ENCODE assay signal across 15 mouse cellular contexts in genomic region chr2:26534161-26534560, GRCm38 (mm10). TPM values are rescaled to one million over a fixed set of nuclear protein-coding genes. Genes with fewer than 3 reads are reported as not detected.
DNase-seq lines count a peak whose midpoint lies in the region; ATAC-seq and TF ChIP-seq lines count a peak whose summit lies in the region.
"Had no signal": no experiment of that assay in that cellular context is flagged by ENCODE, and none has a peak within 500 bp of the region (broad histone marks: within the 10 kb centered on the region; RNA-seq: fewer than 3 reads in every experiment).

No protein-coding gene starts in this region.

- peak overlapping the region; percentile 47 for H3K27ac ChIP-seq in heart, postnatal 0 days (ENCODE audit: low read depth)
- peak overlapping the region; percentile 75; the same call in 1 of the 2 replicates for H3K27ac ChIP-seq in midbrain, embryonic 12.5 days (replicated peaks)
- H3K27ac ChIP-seq in midbrain, embryonic 11.5 days (ENCODE audit: low read depth, low read length), result no peak overlapping the region
- H3K27ac ChIP-seq in hindbrain, embryonic 16.5 days (ENCODE audit: low read depth, low read length), result peak overlapping the region; percentile 73
- H3K27ac ChIP-seq in stomach, postnatal 0 days (replicated peaks), result no peak overlapping the region
- H3K27ac ChIP-seq: kidney, postnatal 0 days had no signal

- H3K4me3 ChIP-seq in heart, postnatal 0 days (ENCODE audit: low read depth, low read length), result no peak overlapping the region
- H3K4me3 ChIP-seq in midbrain, embryonic 12.5 days, result no peak overlapping the region
- no peak overlapping the region for H3K4me3 ChIP-seq in midbrain, embryonic 11.5 days (ENCODE audit: low read depth, low read length)
- no peak overlapping the region for H3K4me3 ChIP-seq in hindbrain, embryonic 16.5 days (ENCODE audit: low read length)
- H3K4me3 ChIP-seq in stomach, postnatal 0 days (ENCODE audit: low read depth, low read length), result no peak overlapping the region

- no peak for DNase-seq in heart, postnatal 0 days (ENCODE audit: low spot score)
- no peak for DNase-seq in heart, adult 18-20 months
- no peak for DNase-seq in midbrain, embryonic 11.5 days (ENCODE audit: low spot score, missing footprints)
- DNase-seq in stomach, postnatal 0 days (ENCODE audit: low spot score), result no peak
- DNase-seq in cerebellum, adult 11 months, result no peak

- TF ChIP-seq CTCF in heart, postnatal 0 days (IDR thresholded peaks at IDR 0.05; ENCODE audit: low read depth), result no peak
- TF ChIP-seq CTCF in stomach, postnatal 0 days (IDR thresholded peaks at IDR 0.05; ENCODE audit: low read depth), result no peak

- WGBS in heart, postnatal 0 days, result 65% methylated on average over 3 of the region's 3 CpGs
- 56% methylated on average over 3 of the region's 3 CpGs for WGBS in midbrain, embryonic 12.5 days
- WGBS in midbrain, embryonic 11.5 days, result 62% methylated on average over 3 of the region's 3 CpGs
- 49% methylated on average over 3 of the region's 3 CpGs for WGBS in hindbrain, embryonic 16.5 days
- 78% methylated on average over 3 of the region's 3 CpGs for WGBS in stomach, postnatal 0 days

- H3K9me3 ChIP-seq in heart, postnatal 0 days (replicated peaks; ENCODE audit: control insufficient read depth, low read length), result no peaks in the 10 kb centered on the region
- H3K9me3 ChIP-seq in midbrain, embryonic 12.5 days, result no peaks in the 10 kb centered on the region
- no peaks in the 10 kb centered on the region for H3K9me3 ChIP-seq in midbrain, embryonic 11.5 days (ENCODE audit: control insufficient read depth, low read length)
- H3K9me3 ChIP-seq in hindbrain, embryonic 16.5 days (ENCODE audit: control insufficient read depth, low read length), result no peaks in the 10 kb centered on the region
- no peaks in the 10 kb centered on the region for H3K9me3 ChIP-seq in stomach, postnatal 0 days (ENCODE audit: control insufficient read depth, low read length)

- H3K27me3 ChIP-seq in heart, postnatal 0 days (ENCODE audit: control insufficient read depth, insufficient read depth, low read length), result no peaks in the 10 kb centered on the region
- H3K27me3 ChIP-seq in midbrain, embryonic 12.5 days, result no peaks in the 10 kb centered on the region
- no peaks in the 10 kb centered on the region for H3K27me3 ChIP-seq in midbrain, embryonic 11.5 days (ENCODE audit: control insufficient read depth, insufficient read depth, low read length)
- no peaks in the 10 kb centered on the region for H3K27me3 ChIP-seq in hindbrain, embryonic 16.5 days (replicated peaks; ENCODE audit: control insufficient read depth, insufficient read depth, low read length)
- H3K27me3 ChIP-seq in stomach, postnatal 0 days (ENCODE audit: control insufficient read depth, insufficient read depth, low read length), result no peaks in the 10 kb centered on the region

- peaks cover 26% of the 10 kb centered on the region for H3K4me1 ChIP-seq in heart, postnatal 0 days (ENCODE audit: control insufficient read depth, insufficient read depth)
- peaks cover 41% of the 10 kb centered on the region for H3K4me1 ChIP-seq in midbrain, embryonic 12.5 days
- H3K4me1 ChIP-seq in midbrain, embryonic 11.5 days (ENCODE audit: control insufficient read depth, insufficient read depth, low read length), result peaks cover 24% of the 10 kb centered on the region
- peaks cover 24% of the 10 kb centered on the region for H3K4me1 ChIP-seq in hindbrain, embryonic 16.5 days (ENCODE audit: control insufficient read depth, insufficient read depth, low read depth, low read length)
- H3K4me1 ChIP-seq in stomach, postnatal 0 days (replicated peaks; ENCODE audit: control insufficient read depth, insufficient read depth), result no peaks in the 10 kb centered on the region

- H3K36me3 ChIP-seq in heart, postnatal 0 days (replicated peaks; ENCODE audit: control insufficient read depth, insufficient read depth, low read length), result no peaks in the 10 kb centered on the region
- H3K36me3 ChIP-seq in midbrain, embryonic 12.5 days, result no peaks in the 10 kb centered on the region
- H3K36me3 ChIP-seq in midbrain, embryonic 11.5 days (ENCODE audit: control insufficient read depth, insufficient read depth, low read length), result no peaks in the 10 kb centered on the region
- no peaks in the 10 kb centered on the region for H3K36me3 ChIP-seq in hindbrain, embryonic 16.5 days (ENCODE audit: control insufficient read depth, insufficient read depth, low read length)
- no peaks in the 10 kb centered on the region for H3K36me3 ChIP-seq in stomach, postnatal 0 days (ENCODE audit: control insufficient read depth, insufficient read depth, low read length)

- 0 out of 2 replicates have a peak overlapping the region, but pooled peaks have one; percentile 21 for H3K9ac ChIP-seq in heart, postnatal 0 days (replicated peaks; ENCODE audit: low read depth, low read length)
- no peak overlapping the region for H3K9ac ChIP-seq in midbrain, embryonic 12.5 days (replicated peaks)
- no peak overlapping the region for H3K9ac ChIP-seq in midbrain, embryonic 11.5 days (ENCODE audit: low read length)
- H3K9ac ChIP-seq in hindbrain, embryonic 16.5 days (ENCODE audit: low read depth, low read length), result no peak overlapping the region
- no peak overlapping the region for H3K9ac ChIP-seq in stomach, postnatal 0 days (ENCODE audit: low read length)

- ATAC-seq in heart, postnatal 0 days (ENCODE audit: insufficient read depth, low read depth), result no peak
- ATAC-seq in midbrain, embryonic 12.5 days (ENCODE audit: low FRiP score, low read depth), result no peak
- ATAC-seq in midbrain, embryonic 11.5 days (ENCODE audit: low FRiP score), result no peak
- ATAC-seq in hindbrain, embryonic 16.5 days, result no peak
- 0 out of 2 replicates have a peak, but pooled peaks have one; percentile 10 for ATAC-seq in stomach, postnatal 0 days (ENCODE audit: low FRiP score, low TSS enrichment)
- no peak for ATAC-seq in activated CD4-positive, CD25-positive, alpha-beta regulatory T cell, adult 4 months
- ATAC-seq: CD4-positive, CD25-positive, alpha-beta regulatory T cell, adult 4 months had no signal

- no peak for TF ChIP-seq EP300 in heart, postnatal 0 days (IDR thresholded peaks at IDR 0.05; ENCODE audit: low read depth)
- TF ChIP-seq EP300 in stomach, postnatal 0 days (optimal IDR thresholded peaks at IDR 0.05), result no peak

- H3K4me2 ChIP-seq in heart, postnatal 0 days (ENCODE audit: low read depth, low read length), result no peak overlapping the region
- H3K4me2 ChIP-seq in midbrain, embryonic 12.5 days (replicated peaks), result no peak overlapping the region
- H3K4me2 ChIP-seq in midbrain, embryonic 11.5 days, result no peak overlapping the region
- no peak overlapping the region for H3K4me2 ChIP-seq in hindbrain, embryonic 16.5 days (ENCODE audit: low read length)
- no peak overlapping the region for H3K4me2 ChIP-seq in stomach, postnatal 0 days (replicated peaks; ENCODE audit: low read depth)
- H3K4me2 ChIP-seq: heart, embryonic 11.5 days had no signal

RNA-seq across cellular contexts. Expression of gene Notch1, which starts 17.7 kb away (rescaled TPM):
- 54.0 and 63.3 TPM in 2 replicates for total RNA-seq in heart, postnatal 0 days (2014; rRNA removed; ENCODE audit: low replicate concordance)
- polyA plus RNA-seq in heart, postnatal 0 days (2015; fragmentation: Nextera tagmentation; extraction: Ambion mirVana), result 4.9 and 5.7 TPM in 2 replicates
- total RNA-seq in heart, adult 18-20 months (2021), result 10 to 100 TPM; 29.8 to 30.5 TPM
- 53.5 and 56.2 TPM in 2 replicates for polyA plus RNA-seq in midbrain, embryonic 12.5 days (2016; fragmentation: Nextera tagmentation; extraction: Ambion mirVana)
- 40.8 and 47.5 TPM in 2 replicates for polyA plus RNA-seq in midbrain, embryonic 11.5 days (2014; fragmentation: Nextera tagmentation; extraction: Ambion mirVana)
- polyA plus RNA-seq in hindbrain, embryonic 16.5 days (2015; fragmentation: Nextera tagmentation; extraction: Ambion mirVana), result 13.3 and 15.1 TPM in 2 replicates
- polyA plus RNA-seq in stomach, postnatal 0 days (2015; fragmentation: Nextera tagmentation; extraction: Ambion mirVana), result 4.8 and 5.6 TPM in 2 replicates
- 10 to 100 TPM; 22.2 to 28.7 TPM for polyA plus RNA-seq in activated CD4-positive, CD25-positive, alpha-beta regulatory T cell, adult 4 months (2017; shearing (Covaris generic))

RNA-seq across cellular contexts. Expression of gene Egfl7, which starts 45.7 kb away (rescaled TPM):
- total RNA-seq in heart, postnatal 0 days (2014; rRNA removed; ENCODE audit: low replicate concordance), result 375 and 401 TPM in 2 replicates
- 158 and 159 TPM in 2 replicates for polyA plus RNA-seq in heart, postnatal 0 days (2015; fragmentation: Nextera tagmentation; extraction: Ambion mirVana)
- 10 to 100 TPM; 94.2 to 94.8 TPM for total RNA-seq in heart, adult 18-20 months (2021)
- polyA plus RNA-seq in midbrain, embryonic 12.5 days (2016; fragmentation: Nextera tagmentation; extraction: Ambion mirVana), result 50.4 and 64.8 TPM in 2 replicates
- 52.6 and 58.3 TPM in 2 replicates for polyA plus RNA-seq in midbrain, embryonic 11.5 days (2014; fragmentation: Nextera tagmentation; extraction: Ambion mirVana)
- polyA plus RNA-seq in hindbrain, embryonic 16.5 days (2015; fragmentation: Nextera tagmentation; extraction: Ambion mirVana), result 75.4 and 76.2 TPM in 2 replicates
- 49.7 and 54.3 TPM in 2 replicates for polyA plus RNA-seq in stomach, postnatal 0 days (2015; fragmentation: Nextera tagmentation; extraction: Ambion mirVana)
- 1 to 10 TPM in 1 of 2 experiments, under 1 TPM in 1; 0.95 to 1.3 TPM for polyA plus RNA-seq in activated CD4-positive, CD25-positive, alpha-beta regulatory T cell, adult 4 months (2017; shearing (Covaris generic))
- polyA plus RNA-seq: CD4-positive, CD25-positive, alpha-beta regulatory T cell, adult 4 months had no signal

RNA-seq across cellular contexts. Expression of gene Gm20532, which starts 52.3 kb away (rescaled TPM):
- not detected in 2 replicates for total RNA-seq in heart, postnatal 0 days (2014; rRNA removed; ENCODE audit: low replicate concordance)
- polyA plus RNA-seq in heart, postnatal 0 days (2015; fragmentation: Nextera tagmentation; extraction: Ambion mirVana), result not detected in 2 replicates
- not detected for total RNA-seq in heart, adult 18-20 months (2021)
- not detected in 2 replicates for polyA plus RNA-seq in midbrain, embryonic 12.5 days (2016; fragmentation: Nextera tagmentation; extraction: Ambion mirVana)
- not detected in 2 replicates for polyA plus RNA-seq in midbrain, embryonic 11.5 days (2014; fragmentation: Nextera tagmentation; extraction: Ambion mirVana)
- not detected in 2 replicates for polyA plus RNA-seq in hindbrain, embryonic 16.5 days (2015; fragmentation: Nextera tagmentation; extraction: Ambion mirVana)
- polyA plus RNA-seq in stomach, postnatal 0 days (2015; fragmentation: Nextera tagmentation; extraction: Ambion mirVana), result 0.18 TPM in 1 of 2 replicates, not detected in the other
- not detected for polyA plus RNA-seq in activated CD4-positive, CD25-positive, alpha-beta regulatory T cell, adult 4 months (2017; shearing (Covaris generic))
- total RNA-seq: left cerebral cortex, adult 8-10 months; neutrophil, adult 5-6 weeks had no signal
- polyA plus RNA-seq: CD4-positive, CD25-positive, alpha-beta regulatory T cell, adult 4 months; cortical plate, adult 2 months; heart, embryonic 11.5 days; kidney, postnatal 0 days; liver, embryonic 16.5 days had no signal

Comparison
In these comparisons a context has a peak if more than half of its experiments do, and no peak if none do; other contexts are left out.
1. H3K27ac ChIP-seq: peak in heart, postnatal 0 days (single experiment), midbrain, embryonic 12.5 days (single experiment) and hindbrain, embryonic 16.5 days (single experiment); none in midbrain, embryonic 11.5 days (single experiment) and stomach, postnatal 0 days (single experiment).
2. RNA of gene Egfl7, which starts 45.7 kb away (polyA plus RNA-seq): 158 to 159 TPM in heart, postnatal 0 days, 75.4 to 76.2 TPM in hindbrain, embryonic 16.5 days, 50.4 to 64.8 TPM in midbrain, embryonic 12.5 days, 52.6 to 58.3 TPM in midbrain, embryonic 11.5 days and 49.7 to 54.3 TPM in stomach, postnatal 0 days; 0.95 to 1.3 TPM in activated CD4-positive, CD25-positive, alpha-beta regulatory T cell, adult 4 months; every median in the first group is over 10 times any median in the second.